Mouse (Mus musculus) kidney, adult 9 months (tissue): ENCODE measurements at regions not wholly inside any gene's neighbourhood (a gene's known extent, or its start where the extent isn't known, plus 50 kb on each side); places are given as distances from the start of the nearest gene placed in this dataset.

ENCODE experiments used
- DNase-seq: peaks from one replicate; pipeline ENCODE4 v3.0.0; 2022

DNA sequence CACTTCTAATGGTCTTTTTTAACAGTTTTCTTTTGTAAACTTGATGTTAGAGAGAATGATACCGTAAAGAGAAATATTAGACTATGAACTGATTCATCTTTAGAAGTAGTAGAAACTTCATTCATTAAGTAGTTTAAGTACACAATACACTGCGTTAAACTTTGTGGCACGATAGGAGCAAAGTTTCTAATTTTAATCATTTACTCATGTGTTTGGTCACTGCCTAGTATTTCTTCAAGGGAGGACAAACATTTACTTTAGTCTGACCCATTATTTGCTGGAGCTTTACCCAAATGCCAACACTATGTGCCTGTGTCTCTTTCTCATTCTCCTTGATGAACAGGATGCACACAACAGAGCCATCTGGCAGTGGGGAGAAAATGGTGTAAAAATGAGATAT lies 200.6 kb downstream of the Chm start:
- DNase-seq, result no peak

DNA sequence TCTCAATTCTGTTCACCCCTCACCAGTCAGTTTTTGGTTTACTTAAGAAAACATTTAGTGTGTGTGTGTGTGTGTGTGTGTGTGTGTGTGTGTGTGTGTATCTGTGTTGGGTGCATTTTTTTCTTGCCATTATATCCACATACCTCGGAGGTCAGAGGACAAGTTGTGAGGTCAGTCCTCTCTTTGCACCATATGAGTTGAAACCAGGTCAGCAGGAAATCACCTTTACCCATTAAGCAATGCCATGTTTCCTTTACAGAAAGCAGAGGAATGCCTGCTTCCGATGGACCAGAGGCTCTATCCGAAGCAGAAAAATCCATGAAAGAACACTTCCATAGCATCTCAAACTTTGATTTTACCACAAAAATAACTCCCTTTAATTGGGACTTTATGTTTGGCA lies 201.2 kb downstream of the Chm start:
- no peak for DNase-seq

DNA sequence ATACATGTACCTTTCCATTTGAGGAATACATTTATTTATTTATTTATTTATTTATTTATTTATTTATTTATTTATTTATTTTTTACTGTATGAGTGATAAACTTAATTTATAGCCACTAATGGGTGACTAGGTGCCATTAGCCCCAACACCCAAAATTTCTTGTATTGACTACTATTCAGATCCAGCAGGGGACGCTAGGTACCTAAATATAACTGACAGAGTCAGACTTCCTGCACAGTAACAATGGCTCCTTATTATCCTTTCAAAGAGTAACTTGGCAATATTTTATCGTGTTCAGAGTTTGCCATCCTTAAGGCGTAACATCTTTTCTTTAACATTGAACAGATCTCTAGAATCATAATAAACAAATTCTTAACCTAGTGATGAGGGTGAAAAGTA lies 206.7 kb downstream of the Chm start:
- DNase-seq, result peak; percentile 15

DNA sequence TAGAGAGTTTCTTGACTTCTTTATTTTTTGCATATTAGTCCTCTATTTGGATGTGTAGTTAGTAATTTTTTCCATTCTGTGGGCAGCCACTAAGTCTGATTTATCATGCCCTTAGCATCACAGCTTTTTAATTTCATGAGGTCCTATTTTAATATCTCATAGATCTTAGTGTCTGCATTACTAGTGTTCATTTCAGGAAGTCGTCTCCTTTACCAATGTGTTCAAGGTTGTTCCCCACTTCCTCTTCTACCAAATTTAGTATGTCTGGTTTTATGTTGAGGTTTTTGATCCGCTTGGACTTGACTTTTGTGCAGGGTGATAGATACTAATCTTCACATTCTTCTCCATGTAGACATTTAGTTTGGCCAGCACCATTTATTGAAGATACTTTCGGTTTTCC lies 221.2 kb downstream of the Chm start:
- no peak for DNase-seq

DNA sequence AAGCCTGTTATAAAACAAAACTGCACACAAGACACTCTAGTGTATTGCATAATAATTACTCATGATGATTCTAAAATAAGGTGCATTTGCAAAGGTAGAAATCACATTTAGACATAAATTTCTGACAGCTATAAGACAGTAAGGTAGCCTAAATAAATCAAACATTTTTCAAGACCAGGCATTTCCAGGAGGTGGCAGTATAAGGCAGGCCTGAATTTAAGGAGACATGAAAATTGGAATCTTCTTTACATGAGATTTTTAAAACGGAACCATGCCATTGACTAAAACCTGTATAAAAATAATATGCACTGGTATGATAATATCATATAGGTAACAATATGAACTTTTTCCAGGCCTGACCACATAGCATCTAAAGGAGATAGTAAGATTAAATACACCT lies 235.5 kb downstream of the Chm start:
- peak; percentile 2 for DNase-seq

DNA sequence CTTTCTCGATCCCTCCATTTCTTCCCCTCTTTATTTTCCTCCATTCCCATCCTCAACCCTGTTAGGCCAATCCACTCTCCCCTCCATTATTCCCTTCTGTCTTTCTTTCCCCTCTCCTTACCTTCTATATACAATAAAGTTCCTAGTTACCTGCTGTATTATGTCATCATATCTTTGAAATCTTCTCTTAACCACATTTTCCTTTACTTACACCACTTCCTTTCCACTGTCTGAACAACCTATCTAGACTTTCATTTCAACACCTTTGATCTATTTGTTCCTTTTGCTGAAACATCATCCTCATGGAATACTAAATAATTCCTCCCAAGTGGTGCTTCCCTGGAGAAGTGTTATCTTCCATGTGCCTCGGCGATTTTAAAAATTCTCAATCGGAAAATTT lies 237.8 kb downstream of the Chm start:
- no peak for DNase-seq

DNA sequence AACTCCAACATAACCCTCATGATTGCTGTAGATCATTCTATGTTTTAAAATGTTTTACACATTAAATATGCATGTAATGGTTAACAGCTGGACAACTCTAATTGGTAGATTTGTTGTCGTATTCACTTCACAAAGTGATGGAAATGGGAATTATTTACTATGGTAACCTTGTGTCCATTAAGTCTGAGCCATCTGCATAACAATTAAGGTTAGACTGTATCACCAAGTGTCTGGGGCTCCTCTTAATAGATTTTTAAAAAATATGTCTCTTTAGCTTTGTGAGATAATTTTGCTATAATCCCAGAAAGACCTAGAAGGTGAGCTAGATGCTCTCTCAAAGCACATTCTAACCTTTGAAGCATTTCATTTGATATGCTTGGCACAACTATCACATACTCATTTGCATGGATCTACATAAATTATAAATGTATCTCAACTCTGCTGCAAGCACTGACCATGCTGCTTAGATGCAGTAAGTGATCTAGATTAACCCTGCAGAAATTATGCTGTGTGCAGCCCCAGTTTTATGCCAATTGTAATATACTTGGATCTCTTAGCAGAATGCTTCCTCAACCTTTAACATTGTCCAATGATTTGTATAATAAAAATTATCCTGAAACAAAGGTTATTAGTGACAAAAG lies 227.2 kb upstream of the Pof1b start:
- no peak for DNase-seq

DNA sequence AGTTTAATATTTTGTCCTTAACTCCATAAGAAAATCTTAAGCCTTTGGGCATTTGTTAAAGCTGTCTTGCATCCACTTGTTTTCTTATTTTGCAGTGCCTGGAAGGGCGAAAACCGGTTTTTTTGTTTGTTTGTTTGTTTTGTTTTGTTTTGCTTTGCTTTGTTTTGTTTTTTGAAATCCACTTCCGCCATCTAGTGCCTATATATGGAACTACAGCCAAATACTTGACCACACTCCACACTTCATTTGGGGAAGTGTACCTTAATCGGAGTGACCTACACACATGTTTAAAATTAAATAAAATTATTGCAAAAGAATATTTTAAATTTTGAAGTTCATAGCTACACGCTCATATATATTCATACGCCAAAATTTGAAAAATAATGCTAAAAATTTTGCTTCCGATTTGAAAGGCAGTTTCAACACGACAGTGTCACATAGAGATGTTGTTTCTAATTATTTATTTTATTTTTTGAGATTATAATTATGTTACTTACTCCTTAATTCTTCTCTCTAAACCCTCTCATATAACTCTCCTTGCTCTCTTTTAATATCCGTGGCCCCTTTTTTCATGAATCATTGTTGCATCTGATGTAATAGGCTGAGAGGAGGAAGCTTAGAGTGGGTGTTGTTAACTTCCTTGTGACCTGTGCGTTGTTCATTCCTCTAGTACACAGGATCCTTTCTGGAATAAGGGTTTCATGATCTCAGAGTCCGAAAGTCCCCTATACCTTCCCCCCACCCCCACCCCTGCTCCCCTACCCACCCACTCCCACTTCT lies 205.4 kb upstream of the Pof1b start:
- peak; percentile 11 for DNase-seq

DNA sequence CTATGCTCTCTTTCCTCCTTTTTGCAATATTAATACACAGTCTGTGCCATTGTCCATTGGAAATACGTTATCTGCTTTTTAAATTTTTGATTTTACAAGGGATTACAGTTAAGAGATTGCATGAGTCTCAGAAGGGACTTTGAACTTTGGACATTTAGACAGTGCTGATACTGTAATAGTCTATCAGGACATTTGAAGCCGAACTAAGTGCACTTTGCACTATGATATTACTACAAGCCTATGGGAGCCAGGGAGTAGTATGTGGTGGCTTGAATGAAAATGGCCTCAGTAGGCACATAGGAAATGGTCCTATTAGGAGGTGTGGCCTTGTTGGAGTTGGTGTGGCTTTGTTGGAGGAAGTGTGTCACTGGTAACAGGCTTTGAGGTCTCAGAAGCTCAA lies 188.1 kb upstream of the Pof1b start:
- DNase-seq, result peak; percentile 11
